Comparison of ENCODE assay signal across 28 mouse cellular contexts in genomic region chr6:6121904-6122303, GRCm38 (mm10).
"Had no signal": no experiment of that assay in that cellular context is flagged by ENCODE, and none has a peak within 500 bp of the region (broad histone marks: within the 10 kb centered on the region; RNA-seq: fewer than 3 reads in every experiment).

No protein-coding gene starts in this region.

- H3K4me3 ChIP-seq: gastrocnemius, adult 2 months; heart, adult 2 months; heart, embryonic 13.5 days; heart, embryonic 15.5 days; hindbrain, embryonic 13.5 days; hindbrain, embryonic 15.5 days; kidney, embryonic 15.5 days; limb, embryonic 13.5 days; limb, embryonic 15.5 days; liver, embryonic 13.5 days had no signal

- H3K9ac ChIP-seq: heart, embryonic 13.5 days; heart, embryonic 15.5 days; hindbrain, embryonic 13.5 days; hindbrain, embryonic 15.5 days; kidney, embryonic 15.5 days; limb, embryonic 13.5 days; limb, embryonic 15.5 days; liver, embryonic 13.5 days had no signal

- H3K9me3 ChIP-seq: heart, embryonic 13.5 days; heart, embryonic 15.5 days; hindbrain, embryonic 13.5 days; hindbrain, embryonic 15.5 days; kidney, embryonic 15.5 days; limb, embryonic 13.5 days; limb, embryonic 15.5 days; liver, embryonic 13.5 days had no signal

- H3K27me3 ChIP-seq: heart, embryonic 13.5 days; heart, embryonic 15.5 days; hindbrain, embryonic 13.5 days; hindbrain, embryonic 15.5 days; kidney, embryonic 15.5 days; limb, embryonic 13.5 days; limb, embryonic 15.5 days; liver, embryonic 13.5 days had no signal

- H3K36me3 ChIP-seq: heart, embryonic 15.5 days; hindbrain, embryonic 13.5 days; hindbrain, embryonic 15.5 days; kidney, embryonic 15.5 days; limb, embryonic 15.5 days had no signal

- ATAC-seq: hindbrain, postnatal 0 days; intestine, embryonic 16.5 days had no signal

- H3K4me1 ChIP-seq: heart, embryonic 13.5 days; heart, embryonic 15.5 days; hindbrain, embryonic 13.5 days; hindbrain, embryonic 15.5 days; kidney, embryonic 15.5 days; limb, embryonic 15.5 days had no signal

- H3K27ac ChIP-seq: gastrocnemius, adult 2 months; heart, adult 2 months; heart, embryonic 13.5 days; heart, embryonic 15.5 days; hindbrain, embryonic 13.5 days; hindbrain, embryonic 15.5 days; hindbrain, postnatal 0 days; kidney, embryonic 15.5 days; kidney, postnatal 0 days; limb, embryonic 13.5 days; limb, embryonic 15.5 days; liver, embryonic 13.5 days had no signal

- DNase-seq: gastrocnemius, adult 2 months; gastrocnemius, postnatal 10 days; gastrocnemius, postnatal 25 days; heart, adult 11 months; heart, adult 2 months; heart, postnatal 14 days; heart, postnatal 36 days; kidney, adult 11 months; kidney, adult 2 months; kidney, adult 9 months; kidney, postnatal 14 days; kidney, postnatal 36 days; layer of hippocampus, adult 9-11 months; layer of hippocampus, postnatal 36 days; left cerebral cortex, postnatal 4 days; liver, embryonic 13.5 days had no signal

- H3K4me2 ChIP-seq: heart, embryonic 11.5 days; heart, embryonic 13.5 days; heart, embryonic 15.5 days; hindbrain, embryonic 13.5 days; hindbrain, embryonic 15.5 days; kidney, embryonic 15.5 days; limb, embryonic 13.5 days; limb, embryonic 15.5 days; liver, embryonic 11.5 days; liver, embryonic 13.5 days had no signal
